Mouse (Mus musculus) Muller cell, postnatal 12 days (primary cell): ENCODE data around the gene 1810049J17Rik.

ENCODE experiments used
- DNase-seq: peaks from one replicate; pipeline ENCODE4 v3.0.0-alpha.2; 2015; ENCODE audit errors: inconsistent ontology term

Gene 1810049J17Rik

GRCm38 (mm10) chr15:12308539-12308938, 13.2 kb downstream of the 1810049J17Rik start:
- DNase-seq = no peak

- no peak for DNase-seq
These were observed 14.6 kb downstream of the 1810049J17Rik start for GRCm38 (mm10) chr15:12307114-12307513.

- DNase-seq = no peak
These were observed 15.3 kb downstream of the 1810049J17Rik start for GRCm38 (mm10) chr15:12306188-12307071.

- DNase-seq = no peak
These were observed 19.9 kb downstream of the 1810049J17Rik start for GRCm38 (mm10) chr15:12301771-12302170.

GRCm38 (mm10) chr15:12298231-12298737, 23.4 kb downstream of the 1810049J17Rik start:
- no peak for DNase-seq

- DNase-seq = no peak
These were observed 25.5 kb downstream of the 1810049J17Rik start for GRCm38 (mm10) chr15:12296228-12296627.

- DNase-seq = no peak
These were observed 29.9 kb downstream of the 1810049J17Rik start for GRCm38 (mm10) chr15:12291757-12292156.

GRCm38 (mm10) chr15:12290330-12290729, 31.4 kb downstream of the 1810049J17Rik start:
- no peak for DNase-seq

- peak; percentile 73 for DNase-seq
These were observed 36.2 kb downstream of the 1810049J17Rik start for GRCm38 (mm10) chr15:12285535-12285809.

GRCm38 (mm10) chr15:12284794-12285534, 36.7 kb downstream of the 1810049J17Rik start:
- peak; percentile 76 for DNase-seq

GRCm38 (mm10) chr15:12279816-12280215, 41.9 kb downstream of the 1810049J17Rik start:
- DNase-seq = no peak

GRCm38 (mm10) chr15:12275091-12275623, 46.5 kb downstream of the 1810049J17Rik start:
- no peak for DNase-seq

GRCm38 (mm10) chr15:12274053-12274769, 47.5 kb downstream of the 1810049J17Rik start:
- DNase-seq = no peak

GRCm38 (mm10) chr15:12273325-12274052, 48.2 kb downstream of the 1810049J17Rik start:
- DNase-seq = no peak
